Mouse (Mus musculus): ENCODE results near the gene Mapk14. TPM values are rescaled to one million over a fixed set of nuclear protein-coding genes. Genes with fewer than 3 reads are reported as not detected.

Mapk14 gene
- polyA plus RNA-seq, 1 experiment from 2014 or later: 42.4 TPM

DNA sequence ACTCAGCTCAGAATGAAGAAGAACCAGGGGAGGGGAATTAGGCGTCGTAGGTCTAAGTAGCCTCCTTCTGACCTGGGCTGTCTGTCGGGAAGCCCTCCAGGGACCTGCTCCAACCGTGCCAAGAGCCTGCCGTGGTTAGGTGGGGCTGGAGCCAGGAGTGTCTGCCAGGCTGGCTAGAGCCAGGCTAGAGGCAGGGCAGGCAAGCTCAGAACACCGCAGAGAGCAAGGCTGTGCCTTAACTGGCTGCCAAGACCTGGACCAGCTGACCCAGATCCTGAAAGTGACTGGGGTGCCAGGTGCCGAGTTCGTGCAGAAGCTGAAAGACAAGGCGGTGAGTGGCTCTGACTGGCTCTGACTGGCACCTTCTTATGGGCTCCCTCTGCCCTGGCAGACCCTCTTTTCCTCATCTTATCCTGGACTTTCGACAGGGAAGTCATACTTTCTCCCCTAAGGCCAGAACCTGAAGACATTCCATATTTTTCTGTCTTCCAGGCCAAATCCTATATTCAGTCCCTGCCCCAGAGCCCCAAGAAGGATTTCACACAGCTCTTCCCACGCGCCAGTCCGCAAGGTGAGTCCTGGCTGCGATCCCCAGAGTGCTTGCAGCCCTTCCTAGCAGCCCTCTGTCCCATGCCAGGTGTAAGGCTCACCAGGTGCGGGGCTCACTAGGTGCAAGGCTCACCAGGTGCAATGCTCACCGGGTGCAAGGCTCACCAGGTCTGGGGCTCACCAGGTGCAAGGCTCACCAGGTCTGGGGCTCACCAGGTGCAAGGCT is 86.3 kb downstream of the Mapk14 start:
- H3K27ac ChIP-seq: no peak overlapping the region
- H3K4me1 ChIP-seq (replicated peaks): peaks cover 5% of the 10 kb centered on the region; the same call in 1 of the 2 replicates
- no peak overlapping the region for H3K4me2 ChIP-seq (replicated peaks)
- H3K9me3 ChIP-seq: no peaks in the 10 kb centered on the region
- H3K4me3 ChIP-seq (replicated peaks): no peak overlapping the region
- WGBS: 85% methylated on average over 16 of the region's 16 CpGs
- H3K27me3 ChIP-seq (replicated peaks): no peaks in the 10 kb centered on the region
- H3K9ac ChIP-seq: no peak overlapping the region
- ATAC-seq: no peak
- peaks cover 13% of the 10 kb centered on the region for H3K36me3 ChIP-seq

GRCm38 (mm10) chr17:28779735-28780134 is 88.6 kb downstream of the Mapk14 start:
- H3K27ac ChIP-seq: no peak overlapping the region
- H3K4me2 ChIP-seq (replicated peaks): no peak overlapping the region
- ATAC-seq: no peak
- H3K4me3 ChIP-seq (replicated peaks): no peak overlapping the region
- 86% methylated on average over 3 of the region's 3 CpGs for WGBS
- H3K36me3 ChIP-seq: peaks cover 9% of the 10 kb centered on the region; the same call in 1 of the 2 replicates
- peaks cover 5% of the 10 kb centered on the region; the same call in 1 of the 2 replicates for H3K4me1 ChIP-seq (replicated peaks)
- H3K9me3 ChIP-seq: no peaks in the 10 kb centered on the region
- no peaks in the 10 kb centered on the region for H3K27me3 ChIP-seq (replicated peaks)
- no peak overlapping the region for H3K9ac ChIP-seq

- Histone ChIP-seq H3K9ac (no peak overlapping the region), H3K36me3 (peaks cover 9% of the 10 kb centered on the region; the same call in 1 of the 2 replicates), H3K9me3 (no peaks in the 10 kb centered on the region), H3K27me3 (replicated peaks) (no peaks in the 10 kb centered on the region), H3K27ac (no peak overlapping the region), H3K4me2 (replicated peaks) (no peak overlapping the region), H3K4me3 (replicated peaks) (no peak overlapping the region), H3K4me1 (replicated peaks) (peaks cover 5% of the 10 kb centered on the region; the same call in 1 of the 2 replicates)
- 53% methylated on average over 3 of the region's 3 CpGs for WGBS
- ATAC-seq: no peak
These were observed 89.7 kb downstream of the Mapk14 start for GRCm38 (mm10) chr17:28780836-28781235.

DNA sequence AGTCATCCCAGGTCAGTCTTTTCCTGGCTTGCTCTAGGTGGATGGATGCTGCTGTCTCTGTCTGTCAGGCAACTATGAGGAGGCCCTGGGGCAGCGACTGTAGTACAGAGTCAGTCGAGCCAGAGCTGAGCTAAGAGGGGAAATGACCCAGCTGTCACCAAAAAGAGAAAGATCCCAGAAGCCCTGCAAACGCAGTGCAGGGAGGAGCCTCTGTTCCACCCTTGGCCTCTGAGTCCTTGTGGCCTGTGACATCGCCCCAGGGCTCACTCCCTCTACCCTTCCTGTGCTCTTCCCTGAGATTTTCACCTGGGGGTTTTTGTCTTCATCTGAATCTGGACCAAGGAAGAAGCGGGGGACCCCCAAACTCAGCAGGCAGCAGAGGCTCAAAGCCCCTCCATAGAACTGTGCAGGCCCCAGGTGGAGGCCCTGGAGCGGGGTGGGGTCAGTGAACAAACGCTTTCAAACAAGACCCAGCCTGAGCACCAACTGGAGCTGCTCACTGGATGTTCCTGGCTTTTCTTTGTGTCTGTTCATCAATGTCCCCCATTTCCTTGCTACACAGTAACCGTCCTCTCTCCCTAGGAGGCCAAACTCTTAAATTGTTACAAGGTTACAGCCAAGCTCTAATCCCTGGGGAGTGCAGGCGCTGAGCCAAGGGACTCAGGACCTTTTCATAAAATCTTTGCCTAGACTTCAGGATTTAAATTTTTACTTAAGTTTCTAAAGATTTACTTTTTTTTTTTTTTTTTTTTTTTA is 90.3 kb downstream of the Mapk14 start:
- Histone ChIP-seq H3K9me3 (no peaks in the 10 kb centered on the region), H3K4me2 (replicated peaks) (no peak overlapping the region), H3K27ac (no peak overlapping the region), H3K4me1 (replicated peaks) (peaks cover 5% of the 10 kb centered on the region; the same call in 1 of the 2 replicates), H3K27me3 (replicated peaks) (no peaks in the 10 kb centered on the region), H3K4me3 (replicated peaks) (no peak overlapping the region), H3K36me3 (peaks cover 3% of the 10 kb centered on the region; the same call in 1 of the 2 replicates), H3K9ac (no peak overlapping the region)
- 46% methylated on average over 9 of the region's 9 CpGs for WGBS
- ATAC-seq: 0 out of 2 replicates have a peak, but pooled peaks have one; percentile 29

DNA sequence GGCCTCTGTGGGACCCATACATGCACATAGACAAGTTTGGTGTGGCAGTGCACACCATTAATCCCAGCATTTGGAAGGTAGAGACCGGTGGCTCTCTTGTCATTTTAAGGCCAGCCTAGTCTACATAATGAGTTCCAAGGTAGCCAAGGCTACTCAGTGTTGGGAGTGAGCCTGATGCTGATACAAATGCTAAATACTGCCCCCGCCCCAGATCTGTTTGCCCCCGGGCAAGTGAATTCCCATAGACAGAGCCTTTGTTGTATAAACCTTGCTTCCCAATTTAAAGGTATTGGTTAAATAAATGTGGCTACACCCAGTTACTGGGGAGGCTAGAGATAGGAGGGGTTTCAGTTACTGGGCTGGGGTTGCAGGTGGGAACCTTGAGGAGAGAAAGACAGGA is 93.9 kb downstream of the Mapk14 start:
- no peaks in the 10 kb centered on the region for H3K36me3 ChIP-seq
- H3K27ac ChIP-seq: no peak overlapping the region
- H3K4me2 ChIP-seq (replicated peaks): no peak overlapping the region
- ATAC-seq: no peak
- H3K9ac ChIP-seq: no peak overlapping the region
- WGBS: 91% methylated on average over 3 of the region's 3 CpGs
- no peaks in the 10 kb centered on the region for H3K9me3 ChIP-seq
- H3K4me3 ChIP-seq (replicated peaks): no peak overlapping the region
- no peaks in the 10 kb centered on the region for H3K27me3 ChIP-seq (replicated peaks)
- peaks cover 5% of the 10 kb centered on the region; the same call in 1 of the 2 replicates for H3K4me1 ChIP-seq (replicated peaks)

GRCm38 (mm10) chr17:28787507-28787906 is 96.4 kb downstream of the Mapk14 start:
- H3K4me1 ChIP-seq (replicated peaks): no peaks in the 10 kb centered on the region
- no peaks in the 10 kb centered on the region for H3K9me3 ChIP-seq
- H3K4me2 ChIP-seq (replicated peaks): no peak overlapping the region
- no peaks in the 10 kb centered on the region for H3K36me3 ChIP-seq
- H3K27me3 ChIP-seq (replicated peaks): no peaks in the 10 kb centered on the region
- H3K4me3 ChIP-seq (replicated peaks): no peak overlapping the region
- H3K9ac ChIP-seq: no peak overlapping the region
- 93% methylated on average over 12 of the region's 12 CpGs for WGBS
- H3K27ac ChIP-seq: no peak overlapping the region
- ATAC-seq: no peak

DNA sequence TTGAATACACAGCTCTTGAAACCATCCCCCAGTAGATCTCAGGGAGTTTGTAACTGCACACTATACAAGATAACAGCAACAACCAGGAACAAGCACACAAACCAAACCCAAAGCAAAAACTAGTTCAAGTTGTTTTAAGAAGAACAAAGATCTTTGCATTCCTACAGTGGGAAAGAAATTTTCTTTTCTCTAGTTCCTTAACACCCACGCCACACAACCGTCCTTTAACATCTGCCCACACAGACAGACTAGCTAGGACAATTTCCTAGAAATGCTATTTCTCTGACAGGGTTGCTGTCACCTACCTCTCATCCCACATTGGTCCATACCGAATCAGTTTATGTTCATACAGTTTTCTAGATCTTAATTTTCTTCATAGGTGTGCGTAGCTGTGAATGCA is 105.9 kb downstream of the Mapk14 start:
- no peak overlapping the region for H3K27ac ChIP-seq
- H3K9me3 ChIP-seq: no peaks in the 10 kb centered on the region
- no peak overlapping the region for H3K4me3 ChIP-seq (replicated peaks)
- H3K9ac ChIP-seq: no peak overlapping the region
- WGBS: 91% methylated on average over 4 of the region's 4 CpGs
- ATAC-seq: no peak
- H3K27me3 ChIP-seq (replicated peaks): no peaks in the 10 kb centered on the region
- H3K4me2 ChIP-seq (replicated peaks): no peak overlapping the region
- H3K4me1 ChIP-seq (replicated peaks): peaks cover 15% of the 10 kb centered on the region
- no peaks in the 10 kb centered on the region for H3K36me3 ChIP-seq

Other genes with a start within 250 kb of the Mapk14 start
- 25.9 and 26.6 TPM in 2 replicates for gene Fkbp5, start 173.8 kb upstream of the Mapk14 start, polyA plus RNA-seq (2015; fragmentation: Nextera tagmentation; extraction: Ambion mirVana)
- gene Armc12, start 160.5 kb upstream of the Mapk14 start, polyA plus RNA-seq (2015; fragmentation: Nextera tagmentation; extraction: Ambion mirVana): not detected in 2 replicates
- gene Clpsl2, start 141.9 kb upstream of the Mapk14 start, polyA plus RNA-seq (2015; fragmentation: Nextera tagmentation; extraction: Ambion mirVana): not detected in 2 replicates
- gene Clps, start 130.6 kb upstream of the Mapk14 start, polyA plus RNA-seq (2015; fragmentation: Nextera tagmentation; extraction: Ambion mirVana): 958 and 2,971 TPM in 2 replicates
- 1.3 and 1.8 TPM in 2 replicates for gene Lhfpl5, start 115.7 kb upstream of the Mapk14 start, polyA plus RNA-seq (2015; fragmentation: Nextera tagmentation; extraction: Ambion mirVana)
- 97.1 and 97.5 TPM in 2 replicates for gene Srpk1, start 68.6 kb upstream of the Mapk14 start, polyA plus RNA-seq (2015; fragmentation: Nextera tagmentation; extraction: Ambion mirVana)
- gene Slc26a8, start 1.1 kb upstream of the Mapk14 start, polyA plus RNA-seq (2015; fragmentation: Nextera tagmentation; extraction: Ambion mirVana): 0.11 and 0.20 TPM in 2 replicates
- 2.1 and 2.4 TPM in 2 replicates for gene AC170998.1, start 34.8 kb downstream of the Mapk14 start, polyA plus RNA-seq (2015; fragmentation: Nextera tagmentation; extraction: Ambion mirVana)
- gene Mapk13, start 78.0 kb downstream of the Mapk14 start, polyA plus RNA-seq (2015; fragmentation: Nextera tagmentation; extraction: Ambion mirVana): 214 and 219 TPM in 2 replicates
- 13.1 and 18.1 TPM in 2 replicates for gene Brpf3, start 109.8 kb downstream of the Mapk14 start, polyA plus RNA-seq (2015; fragmentation: Nextera tagmentation; extraction: Ambion mirVana)
- gene Pnpla1, start 167.1 kb downstream of the Mapk14 start, polyA plus RNA-seq (2015; fragmentation: Nextera tagmentation; extraction: Ambion mirVana): 0.95 and 1.2 TPM in 2 replicates
- 4.4 and 4.8 TPM in 2 replicates for gene 4930539E08Rik, start 224.0 kb downstream of the Mapk14 start, polyA plus RNA-seq (2015; fragmentation: Nextera tagmentation; extraction: Ambion mirVana)